Mouse (Mus musculus): ENCODE data around the gene Rbm20. TPM values are rescaled to one million over a fixed set of nuclear protein-coding genes. Genes with fewer than 3 reads are reported as not detected.
A peak's percentile ranks its signal among the peaks of the same experiment; 100 is the strongest.

The Rbm20 gene
- polyA plus RNA-seq, 1 experiment from 2014 or later, result 2.5 TPM

DNA sequence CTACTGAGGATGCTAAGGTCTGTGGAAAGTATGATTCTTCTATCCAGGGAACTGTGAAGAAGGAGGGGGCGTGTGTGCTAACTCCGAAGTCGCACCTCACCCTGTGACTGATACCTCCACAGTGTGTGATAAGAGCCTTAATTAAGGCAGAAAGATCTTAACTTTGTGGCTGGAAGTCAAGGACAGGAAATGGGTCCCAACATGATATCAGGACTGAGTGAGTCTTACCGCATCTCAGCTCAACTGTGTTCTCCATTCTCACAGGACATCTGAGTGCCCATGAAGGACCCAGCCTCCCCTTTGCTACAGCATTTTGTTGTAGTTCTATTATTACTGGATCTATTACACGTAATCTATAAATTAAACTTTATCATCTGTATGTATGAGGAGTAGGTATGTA is 19.7 kb upstream of the Rbm20 start:
- no peak for DNase-seq (ENCODE audit: low spot score)
- Histone ChIP-seq H3K36me3 (ENCODE audit: insufficient read depth, low read length) (no peaks in the 10 kb centered on the region), H3K9me3 (replicated peaks; ENCODE audit: low read length) (no peaks in the 10 kb centered on the region), H3K27me3 (ENCODE audit: insufficient read depth, low read length) (no peaks in the 10 kb centered on the region), H3K4me2 (ENCODE audit: low read length) (no peak overlapping the region), H3K27ac (no peak overlapping the region), H3K9ac (ENCODE audit: low read depth, low read length) (no peak overlapping the region), H3K4me1 (replicated peaks; ENCODE audit: insufficient read depth, low read length) (peaks cover 7% of the 10 kb centered on the region), H3K4me3 (replicated peaks; ENCODE audit: low read depth, low read length) (no peak overlapping the region)
- no peak for TF ChIP-seq CTCF (IDR thresholded peaks at IDR 0.05; ENCODE audit: low read depth)
- ATAC-seq (replicated peaks; ENCODE audit: low FRiP score, low read depth), result no peak
- WGBS, result 82% methylated on average over 5 of the region's 5 CpGs

DNA sequence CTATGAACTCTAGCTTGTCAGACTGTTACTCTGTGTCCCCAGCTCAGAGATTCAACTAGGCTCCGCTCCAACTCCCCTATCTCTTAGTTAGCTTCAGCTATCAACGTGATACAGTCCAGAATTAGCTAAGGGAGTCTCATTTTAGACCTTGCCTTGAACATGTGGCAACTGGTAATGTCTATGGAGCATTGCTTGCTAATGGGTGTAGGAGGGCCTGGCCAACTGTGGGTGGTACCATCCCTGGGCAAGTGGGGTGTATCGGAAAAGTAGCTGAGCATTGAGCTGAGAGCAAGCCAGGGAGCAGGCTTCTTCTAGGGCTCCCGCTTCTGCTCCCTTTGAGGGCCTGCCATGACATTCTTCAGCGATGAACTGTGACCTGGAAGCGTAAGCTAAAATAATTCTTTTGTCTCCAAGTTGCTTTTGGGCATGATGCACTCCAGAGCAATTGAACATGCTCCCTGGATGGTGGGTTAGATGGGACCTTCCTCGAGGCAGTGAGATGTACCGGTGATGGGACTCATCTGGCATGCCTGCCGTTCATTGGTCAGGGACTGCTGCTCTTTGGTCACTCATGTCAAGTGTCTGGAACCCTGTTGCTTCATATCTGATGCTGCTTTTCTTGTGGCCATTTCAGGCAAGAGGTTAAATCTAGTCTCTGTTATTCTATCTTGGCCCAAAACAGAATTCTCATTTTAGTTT is 16.2 kb upstream of the Rbm20 start:
- ATAC-seq (replicated peaks; ENCODE audit: low FRiP score, low read depth), result 0 out of 2 replicates have a peak, but pooled peaks have one; percentile 54
- H3K36me3 ChIP-seq (ENCODE audit: insufficient read depth, low read length), result no peaks in the 10 kb centered on the region
- no peaks in the 10 kb centered on the region for H3K4me1 ChIP-seq (replicated peaks; ENCODE audit: insufficient read depth, low read length)
- 58% methylated on average over 9 of the region's 9 CpGs for WGBS
- no peak overlapping the region for H3K4me3 ChIP-seq (replicated peaks; ENCODE audit: low read depth, low read length)
- no peak overlapping the region for H3K4me2 ChIP-seq (ENCODE audit: low read length)
- H3K27ac ChIP-seq, result no peak overlapping the region
- H3K9ac ChIP-seq (ENCODE audit: low read depth, low read length), result no peak overlapping the region
- no peak for TF ChIP-seq CTCF (IDR thresholded peaks at IDR 0.05; ENCODE audit: low read depth)
- H3K9me3 ChIP-seq (replicated peaks; ENCODE audit: low read length), result no peaks in the 10 kb centered on the region
- no peak for DNase-seq (ENCODE audit: low spot score)
- no peaks in the 10 kb centered on the region for H3K27me3 ChIP-seq (ENCODE audit: insufficient read depth, low read length)

DNA sequence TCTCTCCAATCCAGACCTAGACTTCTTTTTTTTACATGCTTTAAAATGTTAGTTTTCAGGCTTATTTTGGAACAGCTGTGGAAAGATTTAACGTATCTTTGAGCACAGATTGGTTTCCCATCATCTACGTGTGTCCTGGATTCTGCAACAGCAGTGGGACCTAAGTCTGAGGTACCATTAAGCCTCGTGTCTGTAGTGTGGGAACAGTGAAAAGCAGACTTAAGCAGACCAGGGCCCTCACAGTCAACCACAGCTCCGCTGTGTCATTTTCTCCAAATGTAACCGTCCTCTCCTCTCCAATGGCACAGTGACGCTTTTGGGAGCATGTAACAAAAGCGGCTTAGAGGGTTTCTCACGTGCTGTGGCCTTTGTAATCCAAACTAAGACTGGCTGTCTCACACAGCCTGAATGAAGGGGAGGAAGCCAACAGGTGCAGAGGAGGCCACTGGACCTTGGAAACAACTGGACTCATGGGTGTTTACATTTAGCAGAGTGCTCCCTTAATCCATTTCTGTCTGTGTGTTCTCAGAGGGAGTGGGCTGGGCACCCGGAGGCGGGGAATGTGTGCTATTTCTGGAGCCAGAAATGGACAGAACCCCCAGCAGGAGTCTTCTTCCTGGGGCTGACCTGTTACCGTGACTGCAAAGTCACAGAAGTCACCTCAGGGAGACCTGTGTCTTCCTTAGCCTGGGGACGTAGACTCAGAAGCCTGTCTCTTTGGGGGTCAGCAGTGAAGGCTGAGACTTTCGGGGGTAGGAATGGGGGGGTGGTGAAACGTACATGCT is 15.0 kb upstream of the Rbm20 start:
- no peak for TF ChIP-seq CTCF (IDR thresholded peaks at IDR 0.05; ENCODE audit: low read depth)
- no peak for DNase-seq (ENCODE audit: low spot score)
- H3K4me3 ChIP-seq (replicated peaks; ENCODE audit: low read depth, low read length), result no peak overlapping the region
- no peaks in the 10 kb centered on the region for H3K36me3 ChIP-seq (ENCODE audit: insufficient read depth, low read length)
- no peak overlapping the region for H3K27ac ChIP-seq
- H3K9me3 ChIP-seq (replicated peaks; ENCODE audit: low read length), result no peaks in the 10 kb centered on the region
- 58% methylated on average over 14 of the region's 14 CpGs for WGBS
- no peak overlapping the region for H3K4me2 ChIP-seq (ENCODE audit: low read length)
- no peaks in the 10 kb centered on the region for H3K4me1 ChIP-seq (replicated peaks; ENCODE audit: insufficient read depth, low read length)
- H3K27me3 ChIP-seq (ENCODE audit: insufficient read depth, low read length), result no peaks in the 10 kb centered on the region
- H3K9ac ChIP-seq (ENCODE audit: low read depth, low read length), result no peak overlapping the region
- ATAC-seq (replicated peaks; ENCODE audit: low FRiP score, low read depth), result no peak

DNA sequence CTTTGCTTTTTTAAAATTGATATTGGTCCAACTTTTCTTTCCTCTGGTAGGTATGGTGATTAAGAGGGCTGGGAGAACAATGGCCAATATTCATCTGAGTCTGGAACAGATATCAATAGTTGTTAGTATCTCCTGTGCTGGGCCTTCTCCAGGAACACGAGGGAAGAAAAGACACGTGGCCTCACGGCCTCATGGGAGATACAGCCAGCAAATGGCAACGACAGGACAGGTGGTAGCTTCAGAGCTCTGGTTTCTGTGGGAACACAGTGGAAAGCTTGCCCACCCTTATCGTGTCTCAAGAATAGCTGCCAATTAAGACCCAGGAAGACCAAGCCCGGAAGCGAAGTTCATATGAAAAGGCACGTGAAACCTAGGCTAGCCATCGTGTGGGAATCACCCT is 12.3 kb upstream of the Rbm20 start:
- H3K27me3 ChIP-seq (ENCODE audit: insufficient read depth, low read length), result no peaks in the 10 kb centered on the region
- 91% methylated on average over 9 of the region's 9 CpGs for WGBS
- ATAC-seq (replicated peaks; ENCODE audit: low FRiP score, low read depth), result no peak
- H3K36me3 ChIP-seq (ENCODE audit: insufficient read depth, low read length), result no peaks in the 10 kb centered on the region
- no peak overlapping the region for H3K4me3 ChIP-seq (replicated peaks; ENCODE audit: low read depth, low read length)
- no peak for DNase-seq (ENCODE audit: low spot score)
- no peak overlapping the region for H3K4me2 ChIP-seq (ENCODE audit: low read length)
- H3K9me3 ChIP-seq (replicated peaks; ENCODE audit: low read length), result no peaks in the 10 kb centered on the region
- TF ChIP-seq CTCF (IDR thresholded peaks at IDR 0.05; ENCODE audit: low read depth), result no peak
- no peaks in the 10 kb centered on the region for H3K4me1 ChIP-seq (replicated peaks; ENCODE audit: insufficient read depth, low read length)
- H3K9ac ChIP-seq (ENCODE audit: low read depth, low read length), result no peak overlapping the region
- no peak overlapping the region for H3K27ac ChIP-seq

DNA sequence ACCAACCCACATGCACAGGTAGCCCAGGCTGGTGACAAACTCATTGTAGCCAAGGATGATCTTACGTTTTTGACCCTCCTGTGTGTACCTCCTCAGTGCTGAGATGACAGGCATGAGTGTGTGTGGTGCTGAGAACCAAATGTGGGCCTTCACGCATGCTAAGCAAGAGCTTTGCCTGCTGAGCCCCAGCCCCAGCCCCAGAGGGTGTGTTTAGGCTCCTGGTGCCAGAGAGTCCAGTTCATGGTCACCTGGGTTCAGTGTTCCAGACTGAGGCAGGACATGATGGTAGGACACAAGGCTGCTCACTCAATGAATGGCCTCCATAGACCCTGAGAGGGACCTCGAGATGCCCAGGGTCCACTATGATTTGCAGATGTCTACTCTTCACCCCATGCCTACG is 11.7 kb upstream of the Rbm20 start:
- Histone ChIP-seq H3K9ac (ENCODE audit: low read depth, low read length) (no peak overlapping the region), H3K4me1 (replicated peaks; ENCODE audit: insufficient read depth, low read length) (no peaks in the 10 kb centered on the region), H3K9me3 (replicated peaks; ENCODE audit: low read length) (no peaks in the 10 kb centered on the region), H3K27ac (no peak overlapping the region), H3K27me3 (ENCODE audit: insufficient read depth, low read length) (no peaks in the 10 kb centered on the region), H3K4me2 (ENCODE audit: low read length) (no peak overlapping the region), H3K4me3 (replicated peaks; ENCODE audit: low read depth, low read length) (no peak overlapping the region), H3K36me3 (ENCODE audit: insufficient read depth, low read length) (no peaks in the 10 kb centered on the region)
- no peak for TF ChIP-seq CTCF (IDR thresholded peaks at IDR 0.05; ENCODE audit: low read depth)
- ATAC-seq (replicated peaks; ENCODE audit: low FRiP score, low read depth), result no peak
- no peak for DNase-seq (ENCODE audit: low spot score)
- 89% methylated on average over 4 of the region's 4 CpGs for WGBS

DNA sequence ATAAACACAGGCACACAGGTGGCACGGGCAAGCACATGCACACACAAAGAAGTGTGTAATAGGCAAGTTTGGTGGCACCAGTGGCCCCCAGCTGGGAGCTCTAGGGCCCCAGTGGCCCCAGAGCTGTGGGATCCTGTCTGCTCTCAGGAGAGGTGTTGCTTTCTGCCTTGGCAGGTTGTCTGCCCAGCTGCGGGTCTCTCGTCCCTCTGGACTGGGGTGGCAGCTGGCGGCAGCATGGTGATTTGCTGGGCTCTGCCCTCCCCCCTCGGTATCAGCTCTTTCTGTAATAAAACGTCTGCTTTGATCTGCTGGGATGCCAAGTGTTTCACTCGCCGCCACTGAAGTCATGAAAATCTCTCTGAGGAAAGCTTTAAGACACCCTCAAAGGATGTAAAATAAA is 10.4 kb upstream of the Rbm20 start:
- Histone ChIP-seq H3K4me1 (replicated peaks; ENCODE audit: insufficient read depth, low read length) (no peaks in the 10 kb centered on the region), H3K9ac (ENCODE audit: low read depth, low read length) (no peak overlapping the region), H3K4me3 (replicated peaks; ENCODE audit: low read depth, low read length) (no peak overlapping the region), H3K27ac (no peak overlapping the region), H3K4me2 (ENCODE audit: low read length) (no peak overlapping the region), H3K9me3 (replicated peaks; ENCODE audit: low read length) (no peaks in the 10 kb centered on the region), H3K36me3 (ENCODE audit: insufficient read depth, low read length) (no peaks in the 10 kb centered on the region), H3K27me3 (ENCODE audit: insufficient read depth, low read length) (no peaks in the 10 kb centered on the region)
- TF ChIP-seq CTCF (IDR thresholded peaks at IDR 0.05; ENCODE audit: low read depth), result no peak
- peak; percentile 57 for DNase-seq (ENCODE audit: low spot score)
- 20% methylated on average over 8 of the region's 8 CpGs for WGBS
- ATAC-seq (replicated peaks; ENCODE audit: low FRiP score, low read depth), result no peak

Data from kidney, postnatal 0 days (tissue).